Mouse (Mus musculus) A20 (cell line): ENCODE results near the gene Gm21970.
A peak's percentile ranks its signal among the peaks of the same experiment; 100 is the strongest.

Source experiments
- DNase-seq: peaks from one replicate; pipeline ENCODE4 v3.0.0-alpha.2; 2011; ENCODE audit warnings: low read depth, low spot score

Gene Gm21970

DNA sequence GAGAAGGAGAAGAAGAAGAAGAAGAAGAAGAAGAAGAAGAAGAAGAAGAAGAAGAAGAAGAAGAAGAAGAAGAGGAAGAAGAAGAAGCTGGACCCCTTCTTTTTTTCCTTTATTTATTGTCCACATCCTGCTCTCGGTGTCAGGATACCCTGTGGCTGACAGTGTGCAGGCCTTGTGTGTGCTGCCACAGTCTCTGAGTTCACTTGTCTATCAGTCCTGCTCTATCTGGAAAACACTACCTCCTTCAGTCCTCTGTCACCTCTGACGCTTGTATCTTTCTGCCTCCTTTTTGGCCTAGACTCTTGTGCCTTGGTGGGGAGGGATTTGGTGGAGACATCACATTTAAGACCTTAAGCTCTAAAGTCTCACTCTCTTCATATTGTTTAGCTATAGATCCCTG, 71.9 kb downstream of the Gm21970 start:
- DNase-seq, result peak; percentile 39

DNA sequence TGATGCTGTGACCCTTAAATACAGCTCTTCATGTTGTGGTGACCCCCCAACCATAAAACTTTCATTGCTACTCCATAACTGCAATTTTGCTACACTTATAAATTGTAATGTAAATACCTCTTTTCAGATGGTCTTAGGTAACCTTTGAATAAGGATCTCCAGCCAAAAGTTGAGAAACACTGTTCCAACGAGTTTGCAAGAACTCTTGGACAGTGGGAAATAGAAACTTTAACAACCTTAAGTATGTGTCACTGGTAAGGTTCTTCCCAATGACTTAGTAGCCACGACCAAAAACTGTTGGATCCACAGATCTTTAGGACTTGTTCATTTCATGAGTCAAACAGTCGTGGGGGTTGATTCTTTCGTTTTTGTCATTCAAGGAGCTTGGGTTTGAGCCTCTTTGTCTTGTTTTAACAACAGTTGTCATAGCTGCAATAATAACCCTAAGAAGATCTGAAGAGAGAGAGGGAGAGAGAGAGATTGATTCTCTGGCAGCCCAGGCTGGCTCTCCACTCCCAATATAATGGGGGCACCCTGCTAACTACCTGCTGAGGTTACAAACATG, 72.4 kb downstream of the Gm21970 start:
- no peak for DNase-seq

DNA sequence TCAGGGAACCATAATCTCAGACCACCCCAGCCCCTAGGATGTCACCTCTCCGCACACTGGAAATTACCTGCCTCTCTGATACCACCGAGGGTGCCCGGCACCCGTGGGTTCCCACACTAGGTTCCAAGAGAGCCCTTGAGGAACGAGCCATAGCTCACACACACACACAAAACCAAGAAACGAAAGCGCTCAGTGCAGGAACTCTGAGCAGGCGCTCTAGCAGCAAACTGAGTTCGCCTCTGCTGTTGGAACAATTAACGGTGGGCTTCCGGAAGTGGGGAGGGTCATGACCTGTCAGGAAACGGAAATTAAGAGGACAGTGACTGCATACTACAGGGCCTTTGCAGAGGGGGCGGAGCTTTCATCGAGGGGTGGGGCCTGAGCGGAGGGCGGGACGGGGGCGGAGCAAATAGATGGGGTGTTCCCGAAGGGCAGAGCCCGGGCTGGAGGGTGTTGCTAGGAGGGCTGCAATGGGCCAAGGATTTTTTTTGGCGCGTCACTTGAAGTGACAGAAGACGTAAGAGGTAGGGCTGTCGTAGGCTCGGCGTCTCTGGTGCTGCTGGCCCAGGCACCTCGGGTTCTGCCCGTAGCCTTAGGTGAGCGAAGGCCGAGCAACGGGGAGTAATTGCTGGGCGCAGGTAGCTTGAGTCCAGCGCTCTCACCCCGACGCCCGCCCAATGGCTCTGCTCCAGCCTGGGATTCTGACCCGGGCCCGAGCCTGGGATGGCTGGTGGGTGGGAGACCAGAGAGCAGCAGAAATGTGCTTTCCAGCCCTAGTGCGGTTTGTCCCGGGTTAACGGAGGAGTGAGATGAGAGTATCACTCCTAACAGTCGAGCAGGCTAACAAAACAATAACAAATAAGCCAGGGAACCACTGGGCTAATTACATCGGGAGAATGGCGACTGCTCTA, 73.3 kb downstream of the Gm21970 start:
- DNase-seq, result peak; percentile 98

DNA sequence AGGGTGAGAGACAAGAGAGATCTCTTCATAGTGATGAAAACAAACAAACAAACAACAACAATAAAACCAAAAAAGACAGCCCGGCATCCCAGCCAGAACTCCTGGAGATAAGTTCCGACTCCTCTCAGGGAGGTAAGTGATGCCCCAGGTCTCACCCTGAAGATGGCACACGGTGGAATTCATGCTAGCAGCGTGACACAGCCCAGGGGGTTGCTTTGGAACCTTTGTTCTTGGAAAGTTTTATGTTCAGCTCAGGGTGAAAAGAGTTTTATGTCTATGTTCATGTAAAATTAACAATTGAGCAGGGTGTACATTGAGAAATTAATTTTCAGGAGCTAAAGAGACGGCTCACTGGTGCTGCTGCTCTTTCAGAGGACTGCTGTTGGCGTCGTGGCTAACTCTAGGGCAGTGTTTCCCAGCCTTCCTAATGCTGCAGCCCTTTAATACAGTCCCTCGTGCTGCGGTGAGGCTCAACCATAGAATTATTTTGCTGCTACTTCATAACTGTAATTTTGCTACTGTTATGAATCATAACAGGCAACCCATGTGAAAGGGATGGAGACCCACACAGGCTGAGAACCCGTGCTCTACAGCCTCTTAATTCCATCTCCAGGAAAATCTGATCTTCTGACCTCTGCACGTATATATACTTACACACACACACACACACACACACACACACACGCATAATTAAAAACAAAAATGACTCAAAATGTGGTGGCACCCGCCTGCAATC, 74.2 kb downstream of the Gm21970 start:
- no peak for DNase-seq

DNA sequence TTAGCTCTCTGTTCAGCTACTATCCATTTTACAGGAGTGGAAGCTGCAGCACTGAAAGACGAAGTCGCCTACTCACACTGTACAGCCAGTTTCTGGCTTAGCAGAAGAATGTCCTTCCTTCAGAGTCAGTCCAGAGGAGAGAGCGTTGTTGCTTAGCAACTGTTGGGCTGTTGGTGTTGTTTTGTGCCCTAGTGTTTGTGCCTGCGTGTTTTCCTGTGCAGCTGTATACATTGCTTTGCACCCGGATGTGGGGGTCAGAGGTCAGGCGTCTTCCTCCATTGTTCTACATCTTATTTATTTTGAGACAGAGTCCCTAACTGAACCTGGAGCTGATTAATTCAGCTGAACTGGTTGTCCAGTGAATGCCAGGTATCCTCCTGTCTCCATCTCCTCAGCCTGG, 75.0 kb downstream of the Gm21970 start:
- no peak for DNase-seq
